11 mouse cellular contexts compared by ENCODE assay signal in genomic region chr14:29657006-29657405, GRCm38 (mm10).
A peak's percentile ranks its signal among the peaks of the same experiment; 100 is the strongest.
DNase-seq lines count a peak whose midpoint lies in the region; ATAC-seq and TF ChIP-seq lines count a peak whose summit lies in the region.
"Had no signal": no experiment of that assay in that cellular context is flagged by ENCODE, and none has a peak within 500 bp of the region (broad histone marks: within the 10 kb centered on the region; RNA-seq: fewer than 3 reads in every experiment).

No protein-coding gene starts in this region.

- no peak for ATAC-seq in hindbrain, embryonic 11.5 days (ENCODE audit: low FRiP score)
- no peak for ATAC-seq in hindbrain, embryonic 13.5 days (ENCODE audit: low FRiP score)
- ATAC-seq in midbrain, postnatal 0 days (ENCODE audit: low FRiP score), result no peak
- ATAC-seq: Patski had no signal

- no peaks in the 10 kb centered on the region for H3K9me3 ChIP-seq in hindbrain, embryonic 11.5 days (ENCODE audit: control insufficient read depth, low read length)
- H3K9me3 ChIP-seq in hindbrain, embryonic 13.5 days, result no peaks in the 10 kb centered on the region
- H3K9me3 ChIP-seq in midbrain, postnatal 0 days (ENCODE audit: low read length), result no peaks in the 10 kb centered on the region
- H3K9me3 ChIP-seq: liver, embryonic 15.5 days; neural tube, embryonic 12.5 days had no signal

- no peak overlapping the region for H3K4me2 ChIP-seq in hindbrain, embryonic 11.5 days (replicated peaks; ENCODE audit: low read depth, low read length)
- H3K4me2 ChIP-seq in hindbrain, embryonic 13.5 days, result no peak overlapping the region
- no peak overlapping the region for H3K4me2 ChIP-seq in midbrain, postnatal 0 days (ENCODE audit: low read depth, low read length, poor library complexity, severe bottlenecking)
- H3K4me2 ChIP-seq: liver, embryonic 15.5 days; neural tube, embryonic 12.5 days had no signal

- H3K4me1 ChIP-seq in hindbrain, embryonic 11.5 days (replicated peaks; ENCODE audit: control insufficient read depth, insufficient read depth, low read length), result no peaks in the 10 kb centered on the region
- no peaks in the 10 kb centered on the region for H3K4me1 ChIP-seq in hindbrain, embryonic 13.5 days (replicated peaks)
- H3K4me1 ChIP-seq in midbrain, postnatal 0 days (ENCODE audit: insufficient read depth, low read length), result no peaks in the 10 kb centered on the region
- H3K4me1 ChIP-seq: liver, embryonic 15.5 days; neural tube, embryonic 12.5 days had no signal

- H3K27me3 ChIP-seq in hindbrain, embryonic 11.5 days (ENCODE audit: control insufficient read depth, insufficient read depth, low read length), result no peaks in the 10 kb centered on the region
- no peaks in the 10 kb centered on the region; the same call in 1 of the 2 replicates for H3K27me3 ChIP-seq in hindbrain, embryonic 13.5 days
- H3K27me3 ChIP-seq in midbrain, postnatal 0 days (ENCODE audit: insufficient read depth, low read length), result no peaks in the 10 kb centered on the region
- H3K27me3 ChIP-seq: liver, embryonic 15.5 days; neural tube, embryonic 12.5 days; Patski had no signal

- H3K27ac ChIP-seq in hindbrain, embryonic 11.5 days (ENCODE audit: low read depth, low read length), result no peak overlapping the region
- no peak overlapping the region for H3K27ac ChIP-seq in hindbrain, embryonic 13.5 days
- no peak overlapping the region for H3K27ac ChIP-seq in midbrain, postnatal 0 days (ENCODE audit: low read depth, low read length)
- H3K27ac ChIP-seq: liver, embryonic 15.5 days; neural tube, embryonic 12.5 days had no signal

- DNase-seq in hindbrain, embryonic 11.5 days (ENCODE audit: low spot score), result peak; percentile 54
- peak; percentile 18 for DNase-seq in thymus, postnatal 4 days
- DNase-seq in thymus, postnatal 14 days, result no peak
- DNase-seq in embryo, embryonic 11.5 days (ENCODE audit: low read depth, low spot score), result peak; percentile 53
- DNase-seq in c-Kit-positive CD71-positive TER-119-positive erythroid progenitor cells, embryonic 14.5 days (ENCODE audit: low spot score), result no peak
- no peak for DNase-seq in midbrain, postnatal 0 days (ENCODE audit: low spot score)
- DNase-seq: cerebellum, adult 18-20 months had no signal

- H3K4me3 ChIP-seq in hindbrain, embryonic 11.5 days (ENCODE audit: low read depth, low read length), result no peak overlapping the region
- H3K4me3 ChIP-seq in hindbrain, embryonic 13.5 days, result no peak overlapping the region
- no peak overlapping the region for H3K4me3 ChIP-seq in midbrain, postnatal 0 days (ENCODE audit: low read depth, low read length)
- H3K4me3 ChIP-seq: liver, embryonic 15.5 days; neural tube, embryonic 12.5 days had no signal

- no peak overlapping the region for H3K9ac ChIP-seq in hindbrain, embryonic 11.5 days (ENCODE audit: low read depth, low read length)
- no peak overlapping the region for H3K9ac ChIP-seq in hindbrain, embryonic 13.5 days
- no peak overlapping the region for H3K9ac ChIP-seq in midbrain, postnatal 0 days (replicated peaks; ENCODE audit: low read length, poor library complexity, severe bottlenecking)
- H3K9ac ChIP-seq: liver, embryonic 15.5 days; neural tube, embryonic 12.5 days had no signal

- no peaks in the 10 kb centered on the region for H3K36me3 ChIP-seq in hindbrain, embryonic 11.5 days (ENCODE audit: control insufficient read depth, insufficient read depth, low read length)
- no peaks in the 10 kb centered on the region for H3K36me3 ChIP-seq in hindbrain, embryonic 13.5 days
- H3K36me3 ChIP-seq in midbrain, postnatal 0 days (ENCODE audit: insufficient read depth, low read length), result no peaks in the 10 kb centered on the region
- H3K36me3 ChIP-seq: liver, embryonic 15.5 days; neural tube, embryonic 12.5 days had no signal

- TF ChIP-seq CTCF in midbrain, postnatal 0 days (IDR thresholded peaks at IDR 0.05), result no peak

- 56% methylated on average over 1 of the region's 1 CpGs for WGBS in hindbrain, embryonic 11.5 days
- WGBS in hindbrain, embryonic 13.5 days, result 43% methylated on average over 1 of the region's 1 CpGs
- 59% methylated on average over 1 of the region's 1 CpGs for WGBS in midbrain, postnatal 0 days

Comparison
In these comparisons a context has a peak if more than half of its experiments do, and no peak if none do; other contexts are left out.
1. DNase-seq: peak in hindbrain, embryonic 11.5 days (single experiment), thymus, postnatal 4 days (single experiment) and embryo, embryonic 11.5 days (single experiment); none in thymus, postnatal 14 days (single experiment), c-Kit-positive CD71-positive TER-119-positive erythroid progenitor cells, embryonic 14.5 days (single experiment) and midbrain, postnatal 0 days (single experiment).